Mouse (Mus musculus): ENCODE measurements at regions not wholly inside any gene's neighbourhood (a gene's known extent, or its start where the extent isn't known, plus 50 kb on each side); places are given as distances from the start of the nearest gene placed in this dataset.

GRCm38 (mm10) chr8:115437956-115438355 is 269.6 kb downstream of the Maf start:
- peaks cover 7% of the 10 kb centered on the region for H3K4me1 ChIP-seq (replicated peaks; ENCODE audit: control insufficient read depth, insufficient read depth, low read length)
- WGBS: 97% methylated on average over 9 of the region's 9 CpGs
- H3K27me3 ChIP-seq (ENCODE audit: control insufficient read depth, insufficient read depth, low read length): no peaks in the 10 kb centered on the region
- no peak for TF ChIP-seq POLR2A (IDR thresholded peaks at IDR 0.05; ENCODE audit: control insufficient read depth, extremely low read depth, insufficient read depth, low read length, poor library complexity)
- no peak for TF ChIP-seq CTCF (IDR thresholded peaks at IDR 0.05; ENCODE audit: borderline replicate concordance, control insufficient read depth, extremely low read depth, insufficient read depth, low read length, poor library complexity)
- DNase-seq: no peak
- H3K4me3 ChIP-seq (ENCODE audit: control insufficient read depth, insufficient read depth, low read length): no peak overlapping the region
- no peaks in the 10 kb centered on the region for H3K36me3 ChIP-seq (ENCODE audit: control insufficient read depth, insufficient read depth, low read length)
- H3K27ac ChIP-seq (ENCODE audit: control insufficient read depth, insufficient read depth, low read length): no peak overlapping the region; the same call in 1 of the 2 replicates

GRCm38 (mm10) chr8:115436356-115436721 is 271.3 kb downstream of the Maf start:
- 51% methylated on average over 4 of the region's 4 CpGs for WGBS
- Histone ChIP-seq H3K4me1 (replicated peaks; ENCODE audit: control insufficient read depth, insufficient read depth, low read length) (peaks cover 7% of the 10 kb centered on the region), H3K27ac (ENCODE audit: control insufficient read depth, insufficient read depth, low read length) (no peak overlapping the region), H3K27me3 (ENCODE audit: control insufficient read depth, insufficient read depth, low read length) (no peaks in the 10 kb centered on the region), H3K4me3 (ENCODE audit: control insufficient read depth, insufficient read depth, low read length) (no peak overlapping the region), H3K36me3 (ENCODE audit: control insufficient read depth, insufficient read depth, low read length) (no peaks in the 10 kb centered on the region)
- TF ChIP-seq POLR2A (IDR thresholded peaks at IDR 0.05; ENCODE audit: control insufficient read depth, extremely low read depth, insufficient read depth, low read length, poor library complexity): no peak
- no peak for DNase-seq

GRCm38 (mm10) chr8:115435720-115436355 is 271.8 kb downstream of the Maf start:
- Histone ChIP-seq H3K36me3 (ENCODE audit: control insufficient read depth, insufficient read depth, low read length) (no peaks in the 10 kb centered on the region), H3K27ac (ENCODE audit: control insufficient read depth, insufficient read depth, low read length) (no peak overlapping the region), H3K27me3 (ENCODE audit: control insufficient read depth, insufficient read depth, low read length) (no peaks in the 10 kb centered on the region), H3K4me1 (replicated peaks; ENCODE audit: control insufficient read depth, insufficient read depth, low read length) (peaks cover 7% of the 10 kb centered on the region), H3K4me3 (ENCODE audit: control insufficient read depth, insufficient read depth, low read length) (no peak overlapping the region)
- DNase-seq: no peak
- WGBS: 37% methylated on average over 5 of the region's 5 CpGs
- TF ChIP-seq CTCF (IDR thresholded peaks at IDR 0.05; ENCODE audit: borderline replicate concordance, control insufficient read depth, extremely low read depth, insufficient read depth, low read length, poor library complexity) (no peak), POLR2A (IDR thresholded peaks at IDR 0.05; ENCODE audit: control insufficient read depth, extremely low read depth, insufficient read depth, low read length, poor library complexity) (no peak)

GRCm38 (mm10) chr8:115432396-115433040 is 275.1 kb downstream of the Maf start:
- no peaks in the 10 kb centered on the region for H3K36me3 ChIP-seq (ENCODE audit: control insufficient read depth, insufficient read depth, low read length)
- no peak overlapping the region for H3K27ac ChIP-seq (ENCODE audit: control insufficient read depth, insufficient read depth, low read length)
- no peak overlapping the region for H3K4me3 ChIP-seq (ENCODE audit: control insufficient read depth, insufficient read depth, low read length)
- peaks cover 7% of the 10 kb centered on the region for H3K4me1 ChIP-seq (replicated peaks; ENCODE audit: control insufficient read depth, insufficient read depth, low read length)
- no peak for DNase-seq
- 95% methylated on average over 5 of the region's 5 CpGs for WGBS
- TF ChIP-seq POLR2A (IDR thresholded peaks at IDR 0.05; ENCODE audit: control insufficient read depth, extremely low read depth, insufficient read depth, low read length, poor library complexity) (no peak), CTCF (IDR thresholded peaks at IDR 0.05; ENCODE audit: borderline replicate concordance, control insufficient read depth, extremely low read depth, insufficient read depth, low read length, poor library complexity) (no peak)
- no peaks in the 10 kb centered on the region for H3K27me3 ChIP-seq (ENCODE audit: control insufficient read depth, insufficient read depth, low read length)

GRCm38 (mm10) chr8:115430793-115431192 is 276.8 kb downstream of the Maf start:
- DNase-seq: no peak
- Histone ChIP-seq H3K36me3 (ENCODE audit: control insufficient read depth, insufficient read depth, low read length) (no peaks in the 10 kb centered on the region), H3K27me3 (ENCODE audit: control insufficient read depth, insufficient read depth, low read length) (no peaks in the 10 kb centered on the region), H3K27ac (ENCODE audit: control insufficient read depth, insufficient read depth, low read length) (no peak overlapping the region), H3K4me1 (replicated peaks; ENCODE audit: control insufficient read depth, insufficient read depth, low read length) (peaks cover 2% of the 10 kb centered on the region), H3K4me3 (ENCODE audit: control insufficient read depth, insufficient read depth, low read length) (no peak overlapping the region)
- WGBS: 92% methylated on average over 3 of the region's 3 CpGs
- no peak for TF ChIP-seq POLR2A (IDR thresholded peaks at IDR 0.05; ENCODE audit: control insufficient read depth, extremely low read depth, insufficient read depth, low read length, poor library complexity)
- TF ChIP-seq CTCF (IDR thresholded peaks at IDR 0.05; ENCODE audit: borderline replicate concordance, control insufficient read depth, extremely low read depth, insufficient read depth, low read length, poor library complexity): no peak

- TF ChIP-seq CTCF (IDR thresholded peaks at IDR 0.05; ENCODE audit: borderline replicate concordance, control insufficient read depth, extremely low read depth, insufficient read depth, low read length, poor library complexity): no peak
- TF ChIP-seq POLR2A (IDR thresholded peaks at IDR 0.05; ENCODE audit: control insufficient read depth, extremely low read depth, insufficient read depth, low read length, poor library complexity): no peak
- H3K27ac ChIP-seq (ENCODE audit: control insufficient read depth, insufficient read depth, low read length): no peak overlapping the region
These were observed 278.2 kb downstream of the Maf start for GRCm38 (mm10) chr8:115429291-115429883.

More at GRCm38 (mm10) chr8:115429291-115429883, 278.2 kb downstream of the Maf start:
- no peaks in the 10 kb centered on the region for H3K27me3 ChIP-seq (ENCODE audit: control insufficient read depth, insufficient read depth, low read length)
- DNase-seq: no peak
- WGBS: 85% methylated on average over 3 of the region's 3 CpGs
- no peak overlapping the region for H3K4me3 ChIP-seq (ENCODE audit: control insufficient read depth, insufficient read depth, low read length)
- H3K36me3 ChIP-seq (ENCODE audit: control insufficient read depth, insufficient read depth, low read length): no peaks in the 10 kb centered on the region
- no peaks in the 10 kb centered on the region for H3K4me1 ChIP-seq (replicated peaks; ENCODE audit: control insufficient read depth, insufficient read depth, low read length)
